Mouse (Mus musculus): ENCODE results near the gene 4930407I10Rik. TPM values are rescaled to one million over a fixed set of nuclear protein-coding genes. Genes with fewer than 3 reads are reported as not detected.

The 4930407I10Rik gene
- total and polyA plus RNA-seq, 3 experiments: 0.04 TPM; not detected in 2

DNA sequence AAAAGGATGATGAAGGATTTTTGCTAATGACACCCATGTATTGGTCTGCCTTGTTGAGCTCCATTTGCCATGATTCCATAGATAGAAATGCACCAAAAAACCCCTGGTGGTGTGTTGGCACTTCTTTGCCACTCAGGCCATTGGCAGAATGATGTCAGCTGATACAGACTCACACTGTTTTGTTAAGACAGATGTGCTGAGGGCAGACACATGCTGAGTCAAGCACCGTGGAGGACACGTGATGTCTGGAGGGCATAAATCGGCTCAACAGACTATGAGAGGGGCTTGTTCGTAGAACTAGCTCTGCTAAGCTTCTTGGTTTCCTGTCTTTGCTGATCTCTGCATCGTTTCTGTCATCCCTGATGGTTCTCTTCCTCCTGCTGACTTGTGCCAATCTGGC lies 6.4 kb upstream of the 4930407I10Rik start:
- H3K9me3 ChIP-seq (replicated peaks; ENCODE audit: low read length): no peaks in the 10 kb centered on the region
- 0 out of 2 replicates have a peak overlapping the region, but pooled peaks have one; percentile 3 for H3K27ac ChIP-seq (ENCODE audit: insufficient read depth, low read depth)
- TF ChIP-seq KAT2A (IDR thresholded peaks at IDR 0.05; ENCODE audit: insufficient replicate concordance, low read length) (no peak), MYC (IDR thresholded peaks at IDR 0.05; ENCODE audit: low read depth, low read length) (no peak), NELFE (IDR thresholded peaks at IDR 0.05; ENCODE audit: low read depth, low read length) (no peak), TBP (conservative IDR thresholded peaks at IDR 0.05; ENCODE audit: low read depth, low read length) (no peak)
- H3K79me2 ChIP-seq (replicated peaks; ENCODE audit: control insufficient read depth, extremely low read depth, insufficient read depth, poor library complexity, severe bottlenecking): no peaks in the 10 kb centered on the region
- H3K27me3 ChIP-seq (replicated peaks): peaks cover 14% of the 10 kb centered on the region
- peaks cover 0 to 17% of the 10 kb centered on the region in 2 experiments; a peak in 3 of 4 replicates for H3K4me1 ChIP-seq (ENCODE audit: control insufficient read depth in 1 of 2, insufficient read depth in 2 of 2)
- dilution Hi-C loops (cut with MboI; ENCODE audit: extremely low pct_ligation_motif_present, extremely low pct_unique_long_range_greater_than_20kb, low sequenced_read_pairs) (no loop called here), in situ Hi-C loops (cut with MboI; ENCODE audit: low pct_ligation_motif_present, low pct_unique_long_range_greater_than_20kb, low sequenced_read_pairs) (no loop called here)
- no peak overlapping the region for H3K4me3 ChIP-seq (replicated peaks in 1 of 3; ENCODE audit: low read depth in 2 of 3, low read length in 2 of 3, poor library complexity in 1 of 3)
- no peaks in the 10 kb centered on the region for H3K36me3 ChIP-seq (replicated peaks in 1 of 2; ENCODE audit: control insufficient read depth in 1 of 2, insufficient read depth in 1 of 2, low read length in 1 of 2)
- no peak overlapping the region for H3K9ac ChIP-seq (ENCODE audit: insufficient read depth, low read depth)
- H3K4me2 ChIP-seq (ENCODE audit: insufficient read depth, low read depth, poor library complexity, severe bottlenecking): no peak overlapping the region
- no peak for DNase-seq (ENCODE audit: extremely low read depth)

DNA sequence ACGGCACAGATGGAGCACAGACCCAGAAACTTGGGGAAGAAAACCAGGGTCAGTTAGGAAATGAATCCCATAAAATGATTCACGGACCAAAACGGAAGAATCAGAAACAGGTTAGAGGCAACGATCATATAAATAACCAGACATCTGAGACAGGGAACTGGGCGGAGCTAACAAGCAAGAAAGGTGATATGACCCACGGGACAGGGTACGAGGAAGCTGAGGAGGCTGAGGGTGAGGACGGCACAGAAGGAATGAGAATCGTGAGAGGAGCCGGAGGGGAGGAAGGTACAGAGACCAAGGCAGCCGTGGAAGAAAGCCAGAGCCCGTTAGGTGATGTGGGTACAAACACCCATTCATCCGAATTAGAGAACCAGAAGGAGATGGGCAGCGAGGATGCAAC lies 5.0 kb downstream of the 4930407I10Rik start:
- Histone ChIP-seq H3K4me3 (replicated peaks in 1 of 3; ENCODE audit: low read depth in 2 of 3, low read length in 2 of 3, poor library complexity in 1 of 3) (no peak overlapping the region), H3K27ac (ENCODE audit: insufficient read depth, low read depth) (no peak overlapping the region), H3K27me3 (replicated peaks) (peaks cover 57% of the 10 kb centered on the region), H3K9ac (ENCODE audit: insufficient read depth, low read depth) (no peak overlapping the region), H3K9me3 (replicated peaks; ENCODE audit: low read length) (no peaks in the 10 kb centered on the region), H3K4me1 (ENCODE audit: control insufficient read depth in 1 of 2, insufficient read depth in 2 of 2) (peaks cover 0 to 7% of the 10 kb centered on the region in 2 experiments; a peak in 2 of 4 replicates), H3K4me2 (ENCODE audit: insufficient read depth, low read depth, poor library complexity, severe bottlenecking) (peak overlapping the region; percentile 27), H3K79me2 (replicated peaks; ENCODE audit: control insufficient read depth, extremely low read depth, insufficient read depth, poor library complexity, severe bottlenecking) (no peaks in the 10 kb centered on the region), H3K36me3 (replicated peaks in 1 of 2; ENCODE audit: control insufficient read depth in 1 of 2, insufficient read depth in 1 of 2, low read length in 1 of 2) (no peaks in the 10 kb centered on the region)
- DNase-seq (ENCODE audit: extremely low read depth): no peak
- TF ChIP-seq MYC (IDR thresholded peaks at IDR 0.05; ENCODE audit: low read depth, low read length) (no peak), NELFE (IDR thresholded peaks at IDR 0.05; ENCODE audit: low read depth, low read length) (no peak), ZC3H11A (IDR thresholded peaks at IDR 0.05; ENCODE audit: low read depth, low read length) (no peak)
- in situ Hi-C loops (cut with MboI; ENCODE audit: low pct_ligation_motif_present, low pct_unique_long_range_greater_than_20kb, low sequenced_read_pairs): loop anchor here (5.0 to 10.0 kb wide), 2 partner anchors 43 to 181 kb away; partner anchors contain the start of gene Cenpm
- dilution Hi-C loops (cut with MboI; ENCODE audit: extremely low pct_ligation_motif_present, extremely low pct_unique_long_range_greater_than_20kb, low sequenced_read_pairs): no loop called here

DNA sequence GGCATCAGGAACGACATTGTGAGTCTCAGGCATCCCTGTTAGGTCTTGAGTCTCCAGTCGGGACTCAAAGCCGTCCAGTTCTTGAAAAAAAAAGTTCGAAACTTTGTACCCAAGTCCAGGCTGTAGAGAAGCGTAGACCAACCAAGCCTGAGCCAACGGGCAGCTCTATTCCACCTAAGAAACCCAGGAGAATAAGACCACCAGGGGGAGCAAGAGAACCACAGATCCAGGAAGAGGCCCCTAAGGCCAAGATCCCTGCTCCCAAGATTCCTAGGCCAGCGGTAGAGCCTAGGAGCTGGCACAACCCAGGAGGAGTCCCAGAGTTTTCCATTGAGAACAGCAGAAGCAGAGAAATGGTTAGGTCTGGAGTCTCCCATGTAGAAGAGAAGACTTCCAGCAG lies 6.6 kb downstream of the 4930407I10Rik start:
- TF ChIP-seq UBTF (IDR thresholded peaks at IDR 0.05; ENCODE audit: low read depth, low read length): no peak
- peak; percentile 70 for TF ChIP-seq ELF1 (IDR thresholded peaks at IDR 0.05; ENCODE audit: low read depth, low read length)
- TF ChIP-seq NELFE (IDR thresholded peaks at IDR 0.05; ENCODE audit: low read depth, low read length): no peak
- no peak for TF ChIP-seq MAZ (IDR thresholded peaks at IDR 0.05; ENCODE audit: low read depth, low read length)
- TF ChIP-seq ZC3H11A (IDR thresholded peaks at IDR 0.05; ENCODE audit: low read depth, low read length): peak; percentile 31
- peak; percentile 74 for TF ChIP-seq RAD21 (IDR thresholded peaks at IDR 0.05; ENCODE audit: low read depth, low read length)
- peak; percentile 73 for TF ChIP-seq SMC3 (IDR thresholded peaks at IDR 0.05; ENCODE audit: low read depth, low read length)
- TF ChIP-seq NRF1 (IDR thresholded peaks at IDR 0.05; ENCODE audit: low read depth, low read length): no peak
- peak; percentile 45 to 84 for TF ChIP-seq CTCF (conservative IDR thresholded peaks at IDR 0.05 in 1 of 2, IDR thresholded peaks at IDR 0.05 in 1 of 2; ENCODE audit: low read depth in 2 of 2, low read length in 2 of 2)
- Histone ChIP-seq H3K9ac (ENCODE audit: insufficient read depth, low read depth) (no peak overlapping the region), H3K27me3 (replicated peaks) (peaks cover 45% of the 10 kb centered on the region), H3K4me1 (ENCODE audit: control insufficient read depth in 1 of 2, insufficient read depth in 2 of 2) (peaks cover 0 to 7% of the 10 kb centered on the region in 2 experiments; a peak in 2 of 4 replicates), H3K4me2 (ENCODE audit: insufficient read depth, low read depth, poor library complexity, severe bottlenecking) (no peak overlapping the region), H3K9me3 (replicated peaks; ENCODE audit: low read length) (no peaks in the 10 kb centered on the region), H3K27ac (ENCODE audit: insufficient read depth, low read depth) (no peak overlapping the region), H3K4me3 (replicated peaks in 1 of 3; ENCODE audit: low read depth in 2 of 3, low read length in 2 of 3, poor library complexity in 1 of 3) (no peak overlapping the region), H3K36me3 (replicated peaks in 1 of 2; ENCODE audit: control insufficient read depth in 1 of 2, insufficient read depth in 1 of 2, low read length in 1 of 2) (no peaks in the 10 kb centered on the region), H3K79me2 (replicated peaks; ENCODE audit: control insufficient read depth, extremely low read depth, insufficient read depth, poor library complexity, severe bottlenecking) (no peaks in the 10 kb centered on the region)
- in situ Hi-C loops (cut with MboI; ENCODE audit: low pct_ligation_motif_present, low pct_unique_long_range_greater_than_20kb, low sequenced_read_pairs) (loop anchor here (10.0 kb wide), 1 partner anchor 179 kb away; the partner anchor contains the start of gene Cenpm), dilution Hi-C loops (cut with MboI; ENCODE audit: extremely low pct_ligation_motif_present, extremely low pct_unique_long_range_greater_than_20kb, low sequenced_read_pairs) (no loop called here)
- peak; percentile 69 for DNase-seq (ENCODE audit: extremely low read depth)

All from CH12.LX (cell line).